Mouse (Mus musculus) neural tube, embryonic 14.5 days (tissue): ENCODE measurements around the gene D630039A03Rik. TPM values are rescaled to one million over a fixed set of nuclear protein-coding genes. Genes with fewer than 3 reads are reported as not detected.
A peak's percentile ranks its signal among the peaks of the same experiment; 100 is the strongest.

Experiments
- ATAC-seq: fragments of 200-750 bp; cut with Nextera tagmentation; 2 replicates; pipeline ENCODE4 v1.8.0; 2017; ENCODE audit warnings: low read depth, mild to moderate bottlenecking, moderate TSS enrichment, moderate library complexity
- H3K27ac ChIP-seq: fragments of 300-500 bp; sonication (generic); 2 replicates; pipeline ENCODE4 v1.5.1; 2014; ENCODE audit warnings: low read depth, mild to moderate bottlenecking, control low read depth, low read length, moderate library complexity, mixed read lengths
- H3K27me3 ChIP-seq: fragments of 300-500 bp; sonication (generic); 2 replicates; pipeline ENCODE4 v1.6.1; 2014; ENCODE audit warnings: low read length; ENCODE audit not compliant: control insufficient read depth, insufficient read depth
- H3K36me3 ChIP-seq: fragments of 300-500 bp; sonication (generic); 2 replicates; pipeline ENCODE4 v1.6.1; 2014; ENCODE audit warnings: low read length, mixed read lengths; ENCODE audit not compliant: control insufficient read depth, insufficient read depth
- H3K4me1 ChIP-seq: fragments of 300-500 bp; sonication (generic); 2 replicates; pipeline ENCODE4 v1.6.1; 2014; ENCODE audit warnings: low read length; ENCODE audit not compliant: control insufficient read depth, insufficient read depth
- H3K4me2 ChIP-seq: fragments of 300-500 bp; sonication (generic); 2 replicates; pipeline ENCODE4 v1.6.1; 2014; ENCODE audit warnings: mild to moderate bottlenecking, low read depth, low read length, control low read depth
- H3K4me3 ChIP-seq: fragments of 300-500 bp; sonication (generic); 2 replicates; pipeline ENCODE4 v1.5.1; 2014; ENCODE audit warnings: low read depth, low read length, control low read depth, mixed read lengths
- H3K9ac ChIP-seq: fragments of 300-500 bp; sonication (generic); replicated peaks from 2 replicates; pipeline ENCODE4 v1.6.1; 2014; ENCODE audit warnings: low read depth, mild to moderate bottlenecking, control low read depth, low read length, mixed read lengths
- H3K9me3 ChIP-seq: fragments of 300-500 bp; sonication (generic); 2 replicates; pipeline ENCODE4 v1.6.1; 2016; ENCODE audit warnings: low read length; ENCODE audit not compliant: control insufficient read depth
- WGBS: fragments of 180-500 bp; shearing (Covaris S2); extraction: QIAGEN DNeasy Blood & Tissue Kit; methylation state at CpG from one replicate; pipeline ENCODE4 v1.1.7; 2014; 5-methylcytosine and 5-hydroxymethylcytosine counted together
- polyA plus RNA-seq: library from polyadenylated mRNA; unstranded; fragments of >200 nt; fragmentation: Nextera tagmentation; extraction: Ambion mirVana; gene quantifications from 2 replicates; pipeline ENCODE4 v1.2.1, GENCODE M21; 2014

D630039A03Rik gene
- polyA plus RNA-seq, 1 experiment from 2014 or later, result 0.39 TPM

GRCm38 (mm10) chr4:57954991-57955390, 38.9 kb upstream of the D630039A03Rik start:
- Histone ChIP-seq H3K36me3 (peaks cover 11% of the 10 kb centered on the region), H3K27me3 (no peaks in the 10 kb centered on the region), H3K9ac (peak overlapping the region; percentile 90; the same call in 1 of the 2 replicates), H3K9me3 (no peaks in the 10 kb centered on the region), H3K4me1 (peaks cover 20% of the 10 kb centered on the region), H3K27ac (no peak overlapping the region), H3K4me2 (peak overlapping the region; percentile 81), H3K4me3 (peak overlapping the region; percentile 68)
- ATAC-seq, result no peak
- WGBS, result 74% methylated on average over 8 of the region's 8 CpGs

- H3K27ac ChIP-seq, result no peak overlapping the region
- peak overlapping the region; percentile 81 for H3K4me2 ChIP-seq
- WGBS, result 82% methylated on average over 6 of the region's 6 CpGs
- no peak for ATAC-seq
- H3K36me3 ChIP-seq, result peaks cover 15% of the 10 kb centered on the region
- H3K9me3 ChIP-seq, result no peaks in the 10 kb centered on the region
- no peak overlapping the region for H3K4me3 ChIP-seq
- H3K9ac ChIP-seq, result no peak overlapping the region
- H3K4me1 ChIP-seq, result peaks cover 20% of the 10 kb centered on the region
- no peaks in the 10 kb centered on the region for H3K27me3 ChIP-seq
Measured at GRCm38 (mm10) chr4:57954580-57954979, 38.5 kb upstream of the D630039A03Rik start.

GRCm38 (mm10) chr4:57953796-57954195, 37.7 kb upstream of the D630039A03Rik start:
- no peaks in the 10 kb centered on the region for H3K9me3 ChIP-seq
- H3K4me2 ChIP-seq, result no peak overlapping the region
- 92% methylated on average over 7 of the region's 7 CpGs for WGBS
- no peak overlapping the region for H3K27ac ChIP-seq
- H3K27me3 ChIP-seq, result no peaks in the 10 kb centered on the region
- H3K4me3 ChIP-seq, result no peak overlapping the region
- H3K4me1 ChIP-seq, result peaks cover 20% of the 10 kb centered on the region
- H3K9ac ChIP-seq, result no peak overlapping the region
- peaks cover 15% of the 10 kb centered on the region for H3K36me3 ChIP-seq
- ATAC-seq, result no peak

- no peaks in the 10 kb centered on the region for H3K27me3 ChIP-seq
- no peaks in the 10 kb centered on the region for H3K9me3 ChIP-seq
- peaks cover 20% of the 10 kb centered on the region for H3K4me1 ChIP-seq
- H3K27ac ChIP-seq, result no peak overlapping the region
- WGBS, result 65% methylated on average over 1 of the region's 1 CpGs
- no peak for ATAC-seq
- no peak overlapping the region for H3K4me2 ChIP-seq
- H3K9ac ChIP-seq, result no peak overlapping the region
- no peak overlapping the region for H3K4me3 ChIP-seq
- peaks cover 15% of the 10 kb centered on the region for H3K36me3 ChIP-seq
Measured at GRCm38 (mm10) chr4:57952891-57953290, 36.8 kb upstream of the D630039A03Rik start.

GRCm38 (mm10) chr4:57952416-57952815, 36.3 kb upstream of the D630039A03Rik start:
- Histone ChIP-seq H3K4me1 (peaks cover 20% of the 10 kb centered on the region), H3K27me3 (no peaks in the 10 kb centered on the region), H3K4me2 (no peak overlapping the region), H3K27ac (no peak overlapping the region), H3K36me3 (peaks cover 15% of the 10 kb centered on the region), H3K4me3 (no peak overlapping the region), H3K9me3 (no peaks in the 10 kb centered on the region), H3K9ac (no peak overlapping the region)
- WGBS, result 94% methylated on average over 3 of the region's 3 CpGs
- no peak for ATAC-seq

- H3K9ac ChIP-seq, result no peak overlapping the region
- no peak overlapping the region for H3K4me3 ChIP-seq
- no peak overlapping the region for H3K4me2 ChIP-seq
- H3K9me3 ChIP-seq, result no peaks in the 10 kb centered on the region
- no peaks in the 10 kb centered on the region for H3K27me3 ChIP-seq
- ATAC-seq, result no peak
- peaks cover 11% of the 10 kb centered on the region for H3K4me1 ChIP-seq
- no peak overlapping the region for H3K27ac ChIP-seq
- 95% methylated on average over 6 of the region's 6 CpGs for WGBS
- H3K36me3 ChIP-seq, result peaks cover 15% of the 10 kb centered on the region
Measured at GRCm38 (mm10) chr4:57949866-57950265, 33.8 kb upstream of the D630039A03Rik start.

GRCm38 (mm10) chr4:57947476-57947875, 31.4 kb upstream of the D630039A03Rik start:
- H3K4me1 ChIP-seq, result no peaks in the 10 kb centered on the region
- ATAC-seq, result no peak
- H3K4me2 ChIP-seq, result no peak overlapping the region
- H3K27ac ChIP-seq, result no peak overlapping the region
- peaks cover 15% of the 10 kb centered on the region for H3K36me3 ChIP-seq
- H3K9me3 ChIP-seq, result no peaks in the 10 kb centered on the region
- WGBS, result 98% methylated on average over 4 of the region's 4 CpGs
- H3K4me3 ChIP-seq, result no peak overlapping the region
- no peaks in the 10 kb centered on the region for H3K27me3 ChIP-seq
- no peak overlapping the region for H3K9ac ChIP-seq

GRCm38 (mm10) chr4:57947036-57947435, 30.9 kb upstream of the D630039A03Rik start:
- no peaks in the 10 kb centered on the region for H3K27me3 ChIP-seq
- H3K4me3 ChIP-seq, result no peak overlapping the region
- H3K9ac ChIP-seq, result no peak overlapping the region
- H3K36me3 ChIP-seq, result peaks cover 15% of the 10 kb centered on the region
- H3K4me2 ChIP-seq, result no peak overlapping the region
- H3K27ac ChIP-seq, result no peak overlapping the region
- WGBS, result 90% methylated on average over 10 of the region's 10 CpGs
- no peaks in the 10 kb centered on the region for H3K4me1 ChIP-seq
- no peak for ATAC-seq
- no peaks in the 10 kb centered on the region for H3K9me3 ChIP-seq

GRCm38 (mm10) chr4:57942892-57943291, 26.8 kb upstream of the D630039A03Rik start:
- H3K4me2 ChIP-seq, result no peak overlapping the region
- H3K4me3 ChIP-seq, result no peak overlapping the region
- no peak overlapping the region for H3K27ac ChIP-seq
- H3K9me3 ChIP-seq, result no peaks in the 10 kb centered on the region
- H3K9ac ChIP-seq, result no peak overlapping the region
- WGBS, result 95% methylated on average over 2 of the region's 2 CpGs
- no peaks in the 10 kb centered on the region for H3K4me1 ChIP-seq
- no peak for ATAC-seq
- no peaks in the 10 kb centered on the region for H3K36me3 ChIP-seq
- no peaks in the 10 kb centered on the region for H3K27me3 ChIP-seq
